Mouse (Mus musculus) myocyte (in vitro differentiated cells): ENCODE data around the gene G3bp1. TPM values are rescaled to one million over a fixed set of nuclear protein-coding genes. Genes with fewer than 3 reads are reported as not detected.

ENCODE experiments used
- H3K27me3 ChIP-seq: one replicate; pipeline ENCODE4 v1.6.1; 2011; ENCODE audit not compliant: control insufficient read depth, insufficient read depth, insufficient read length
- H3K36me3 ChIP-seq: one replicate; pipeline ENCODE4 v1.6.1; 2011; ENCODE audit not compliant: control insufficient read depth, insufficient read depth
- H3K4me2 ChIP-seq: one replicate; pipeline ENCODE4 v1.6.1; 2011; ENCODE audit warnings: low read depth, control low read depth
- H3K4me3 ChIP-seq: one replicate; pipeline ENCODE4 v1.5.1; 2011; ENCODE audit warnings: mild to moderate bottlenecking, control low read depth, moderate library complexity
- H3K79me2 ChIP-seq: one replicate; pipeline ENCODE4 v1.6.1; 2011; ENCODE audit not compliant: control insufficient read depth, insufficient read depth
- H3ac ChIP-seq: one replicate; pipeline ENCODE4 v1.6.1; 2011; ENCODE audit not compliant: control insufficient read depth, insufficient read length
- CEBPB ChIP-seq: IDR thresholded peaks from 2 replicates; pipeline ENCODE4 v1.6.1; 2011; ENCODE audit warnings: mild to moderate bottlenecking, moderate library complexity; ENCODE audit not compliant: poor library complexity, insufficient read depth, severe bottlenecking
- E2F4 ChIP-seq: IDR thresholded peaks from one replicate; pipeline ENCODE4 v1.6.1; 2011; ENCODE audit warnings: mild to moderate bottlenecking, control low read depth, moderate library complexity; ENCODE audit not compliant: insufficient read depth
- MAX ChIP-seq: IDR thresholded peaks from one replicate; pipeline ENCODE4 v1.6.1; 2011; ENCODE audit warnings: low read depth, mild to moderate bottlenecking, control low read depth
- MYOD1 ChIP-seq, 3 experiments: IDR thresholded peaks; one replicate each; pipeline ENCODE4 v1.6.1; 2011; ENCODE audit warnings: control low read depth in 2 of 3, low read depth in 2 of 3, mild to moderate bottlenecking in 2 of 3, moderate library complexity in 1 of 3; ENCODE audit not compliant: insufficient read length in 2 of 3, control insufficient read depth in 1 of 3
- MYOG ChIP-seq, 3 experiments: IDR thresholded peaks; one replicate each; pipeline ENCODE4 v1.6.1; 2011; ENCODE audit warnings: control low read depth in 2 of 3, low read depth in 2 of 3, mild to moderate bottlenecking in 2 of 3; ENCODE audit not compliant: insufficient read length in 2 of 3, control insufficient read depth in 1 of 3, insufficient read depth in 1 of 3
- POLR2A ChIP-seq: IDR thresholded peaks from one replicate; pipeline ENCODE4 v1.6.1; 2011; ENCODE audit warnings: low read depth, mild to moderate bottlenecking, control low read depth, moderate library complexity; ENCODE audit not compliant: insufficient read length
- POLR2AphosphoS2 ChIP-seq: IDR thresholded peaks from one replicate; pipeline ENCODE4 v1.6.1; 2011; ENCODE audit warnings: low read depth, control low read depth; ENCODE audit not compliant: insufficient read length
- REST ChIP-seq: IDR thresholded peaks from one replicate; pipeline ENCODE4 v1.6.1; 2011; ENCODE audit warnings: mild to moderate bottlenecking, control low read depth, moderate library complexity; ENCODE audit not compliant: insufficient read depth, insufficient read length
- SRF ChIP-seq: IDR thresholded peaks from one replicate; pipeline ENCODE4 v1.6.1; 2011; ENCODE audit warnings: low read depth; ENCODE audit not compliant: control insufficient read depth, insufficient read length
- TCF12 ChIP-seq: IDR thresholded peaks from one replicate; pipeline ENCODE4 v1.6.1; 2011; ENCODE audit warnings: mild to moderate bottlenecking, control low read depth; ENCODE audit not compliant: poor library complexity, insufficient read depth, severe bottlenecking
- TCF3 ChIP-seq: IDR thresholded peaks from one replicate; pipeline ENCODE4 v1.6.1; 2011; ENCODE audit warnings: low read depth, control low read depth; ENCODE audit not compliant: insufficient read length
- USF1 ChIP-seq: IDR thresholded peaks from one replicate; pipeline ENCODE4 v1.6.1; 2011; ENCODE audit warnings: low read depth, mild to moderate bottlenecking, control low read depth, moderate library complexity
- polyA plus RNA-seq: library from polyadenylated mRNA; unstranded; fragments of >200 nt; fragmentation: generic; extraction: Trizol; gene quantifications from one replicate; pipeline ENCODE4 v1.2.1, GENCODE M21; 2012; ENCODE audit warnings: missing spikeins

G3bp1 gene
- polyA plus RNA-seq, 1 experiment: 52.2 TPM

DNA sequence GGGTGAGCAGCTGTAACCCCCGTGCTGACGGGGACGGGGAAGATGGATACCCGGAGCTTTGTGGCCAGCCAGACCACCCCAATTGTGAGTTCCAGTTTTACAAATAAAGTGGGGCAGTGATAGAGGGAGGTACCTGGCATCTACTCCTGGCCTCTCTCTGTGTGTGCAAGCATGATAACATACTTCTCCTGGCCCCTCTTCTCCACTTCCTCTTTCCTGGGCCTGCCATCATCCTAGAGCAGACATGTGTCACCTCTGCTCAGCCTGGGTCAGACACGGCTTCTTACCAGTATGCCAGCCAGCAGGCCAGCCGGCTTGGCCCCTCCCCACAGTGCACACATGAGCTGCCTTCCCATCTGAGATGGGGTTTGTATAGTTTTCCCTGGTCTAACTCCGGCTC is 61.3 kb downstream of the G3bp1 start:
- H3K36me3 ChIP-seq: no peaks in the 10 kb centered on the region
- peaks cover 35% of the 10 kb centered on the region for H3K27me3 ChIP-seq
- no peak overlapping the region for H3K4me3 ChIP-seq
- no peak overlapping the region for H3K4me2 ChIP-seq
- TF ChIP-seq CEBPB: no peak
- no peak overlapping the region for H3ac ChIP-seq
- no peaks in the 10 kb centered on the region for H3K79me2 ChIP-seq

GRCm38 (mm10) chr11:55533378-55533777 is 63.9 kb downstream of the G3bp1 start:
- H3K4me3 ChIP-seq: no peak overlapping the region
- no peak overlapping the region for H3K4me2 ChIP-seq
- H3K27me3 ChIP-seq: peaks cover 35% of the 10 kb centered on the region
- TF ChIP-seq MYOD1 (IDR thresholded peaks at IDR 0.05; ENCODE audit: control insufficient read depth in 1 of 3, insufficient read length in 2 of 3, low read depth in 2 of 3) (no peak), MYOG (IDR thresholded peaks at IDR 0.05; ENCODE audit: control insufficient read depth in 1 of 3, insufficient read depth in 1 of 3, insufficient read length in 2 of 3, low read depth in 2 of 3) (no peak)
- no peaks in the 10 kb centered on the region for H3K79me2 ChIP-seq
- H3ac ChIP-seq: no peak overlapping the region
- H3K36me3 ChIP-seq: no peaks in the 10 kb centered on the region

DNA sequence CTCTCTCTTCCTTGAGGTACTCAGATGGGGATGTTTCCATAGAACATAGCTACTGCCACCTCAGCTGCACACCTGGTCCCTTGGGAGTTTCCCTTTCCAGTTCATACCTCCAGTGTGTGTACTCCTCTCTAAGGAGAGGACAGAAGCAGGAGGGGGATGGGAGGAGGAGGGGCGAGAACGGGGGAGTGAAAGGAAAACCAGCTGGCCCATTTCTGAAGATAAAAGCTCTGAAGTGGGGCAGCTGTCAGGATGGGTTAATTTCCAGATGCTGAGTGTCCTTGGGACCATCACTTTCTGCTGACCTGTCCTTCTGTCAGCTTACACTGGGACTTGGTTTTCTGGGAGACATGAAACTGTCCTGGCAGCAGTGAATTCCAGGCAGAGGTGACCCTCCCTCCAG is 65.3 kb downstream of the G3bp1 start:
- no peak overlapping the region for H3K4me3 ChIP-seq
- H3ac ChIP-seq: no peak overlapping the region
- H3K4me2 ChIP-seq: no peak overlapping the region
- H3K27me3 ChIP-seq: peaks cover 35% of the 10 kb centered on the region
- no peaks in the 10 kb centered on the region for H3K36me3 ChIP-seq
- TF ChIP-seq MYOG (IDR thresholded peaks at IDR 0.05; ENCODE audit: control insufficient read depth in 1 of 3, insufficient read depth in 1 of 3, insufficient read length in 2 of 3, low read depth in 2 of 3) (no peak), REST (no peak), MYOD1 (IDR thresholded peaks at IDR 0.05; ENCODE audit: control insufficient read depth in 1 of 3, insufficient read length in 2 of 3, low read depth in 2 of 3) (no peak), MAX (no peak), POLR2A (no peak), SRF (no peak), TCF3 (no peak), POLR2AphosphoS2 (no peak), TCF12 (no peak), CEBPB (no peak)
- no peaks in the 10 kb centered on the region for H3K79me2 ChIP-seq

DNA sequence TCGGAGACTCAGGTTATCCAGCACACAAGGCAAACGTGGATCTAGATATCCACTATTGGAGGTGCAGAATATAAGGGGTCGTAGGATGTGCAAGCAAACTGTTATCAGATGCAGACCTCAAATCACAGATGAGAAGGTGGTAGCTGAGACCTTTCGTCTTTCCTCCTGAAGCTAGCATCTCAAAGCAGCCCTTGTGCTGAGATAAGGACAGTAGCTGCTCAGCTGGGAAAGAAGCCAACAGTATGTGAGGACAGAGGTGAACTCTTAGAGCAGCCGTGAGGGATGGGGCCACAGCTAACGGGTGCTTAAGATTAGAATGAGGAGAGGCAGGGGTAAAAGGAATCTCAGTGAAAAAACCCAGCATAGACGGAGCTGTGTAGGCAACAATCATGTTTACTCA is 72.6 kb downstream of the G3bp1 start:
- no peak overlapping the region for H3K4me3 ChIP-seq
- no peaks in the 10 kb centered on the region for H3K36me3 ChIP-seq
- TF ChIP-seq TCF3 (no peak), POLR2AphosphoS2 (no peak), E2F4 (no peak), USF1 (no peak), TCF12 (no peak), MYOG (IDR thresholded peaks at IDR 0.05; ENCODE audit: control insufficient read depth in 1 of 3, insufficient read depth in 1 of 3, insufficient read length in 2 of 3, low read depth in 2 of 3) (no peak), CEBPB (no peak), REST (no peak), POLR2A (no peak), MAX (no peak), SRF (no peak), MYOD1 (IDR thresholded peaks at IDR 0.05; ENCODE audit: control insufficient read depth in 1 of 3, insufficient read length in 2 of 3, low read depth in 2 of 3) (no peak)
- H3K4me2 ChIP-seq: no peak overlapping the region
- peaks cover 6% of the 10 kb centered on the region for H3K27me3 ChIP-seq
- H3K79me2 ChIP-seq: no peaks in the 10 kb centered on the region
- H3ac ChIP-seq: no peak overlapping the region

DNA sequence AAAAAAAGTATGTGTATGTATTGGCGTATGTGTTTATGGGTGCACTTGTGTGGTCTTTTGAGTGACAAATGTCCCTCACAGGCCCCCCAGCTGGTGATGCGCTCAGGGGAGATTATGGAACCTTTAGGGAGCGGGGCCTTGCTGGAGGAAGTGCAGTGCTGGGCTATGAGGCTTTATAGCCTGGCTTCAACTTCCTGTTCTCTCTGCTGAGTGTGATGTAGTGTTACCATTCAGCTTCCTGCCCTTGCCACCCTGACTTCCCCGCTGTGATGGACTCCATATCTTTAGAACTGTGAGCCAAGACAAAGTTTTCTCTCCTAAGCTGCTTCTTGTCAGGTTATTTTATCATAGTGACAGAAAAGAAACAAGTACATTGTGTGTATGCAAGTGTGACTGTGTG is 73.2 kb downstream of the G3bp1 start:
- Histone ChIP-seq H3K4me3 (no peak overlapping the region), H3K27me3 (peaks cover 6% of the 10 kb centered on the region), H3ac (no peak overlapping the region), H3K79me2 (no peaks in the 10 kb centered on the region), H3K36me3 (no peaks in the 10 kb centered on the region), H3K4me2 (no peak overlapping the region)
- TF ChIP-seq CEBPB: no peak
- no peak for TF ChIP-seq POLR2A
- TF ChIP-seq REST: no peak
- no peak for TF ChIP-seq USF1
- no peak for TF ChIP-seq POLR2AphosphoS2
- TF ChIP-seq E2F4: no peak
- TF ChIP-seq MAX: no peak
- no peak for TF ChIP-seq MYOG (IDR thresholded peaks at IDR 0.05; ENCODE audit: control insufficient read depth in 1 of 3, insufficient read depth in 1 of 3, insufficient read length in 2 of 3, low read depth in 2 of 3)
- TF ChIP-seq TCF12: no peak
- no peak for TF ChIP-seq MYOD1 (IDR thresholded peaks at IDR 0.05; ENCODE audit: control insufficient read depth in 1 of 3, insufficient read length in 2 of 3, low read depth in 2 of 3)
- TF ChIP-seq SRF: no peak
- TF ChIP-seq TCF3: no peak
